Mouse (Mus musculus) CH12.LX (cell line): ENCODE measurements at regions not wholly inside any gene's neighbourhood (a gene's known extent, or its start where the extent isn't known, plus 50 kb on each side); places are given as distances from the start of the nearest gene placed in this dataset.

Experiments used
- DNase-seq: peaks from one replicate; pipeline ENCODE4 v3.0.0-alpha.2; 2013; ENCODE audit errors: extremely low read depth
- H3K27ac ChIP-seq: 2 replicates; pipeline ENCODE4 v1.5.1; 2012; ENCODE audit warnings: low read depth, mild to moderate bottlenecking, control low read depth, moderate library complexity; ENCODE audit not compliant: insufficient read depth
- H3K27me3 ChIP-seq: replicated peaks from 2 replicates; pipeline ENCODE3; 2012; ENCODE audit warnings: inconsistent platforms
- H3K36me3 ChIP-seq, 2 experiments: replicated peaks in 1 of 2; 2 replicates each; pipeline versions ENCODE3 to v1.6.1; 2012; ENCODE audit warnings: inconsistent platforms in 1 of 2, low read length in 1 of 2, mild to moderate bottlenecking in 1 of 2, mixed read lengths in 1 of 2, moderate library complexity in 1 of 2; ENCODE audit not compliant: control insufficient read depth in 1 of 2, insufficient read depth in 1 of 2
- H3K4me1 ChIP-seq, 2 experiments: 2 replicates each; pipeline ENCODE4 v1.6.1; 2012; ENCODE audit warnings: inconsistent platforms in 1 of 2, moderate library complexity in 1 of 2; ENCODE audit not compliant: insufficient read depth in 2 of 2, control insufficient read depth in 1 of 2
- H3K4me2 ChIP-seq: 2 replicates; pipeline ENCODE4 v1.6.1; 2012; ENCODE audit warnings: low read depth, mild to moderate bottlenecking, control low read depth; ENCODE audit not compliant: poor library complexity, insufficient read depth, severe bottlenecking
- H3K4me3 ChIP-seq, 3 experiments: fragments of 150-350 bp in 1 of 3; sonication (generic) in 1 of 3; replicated peaks in 1 of 3; 2 replicates each; pipeline versions ENCODE3 to v1.5.1; 2011 to 2012; ENCODE audit warnings: low read depth in 2 of 3, low read length in 2 of 3, mild to moderate bottlenecking in 2 of 3, moderate library complexity in 2 of 3, control low read depth in 1 of 3, improper control_type of control experiment in 1 of 3, inconsistent platforms in 1 of 3, mixed read lengths in 1 of 3; ENCODE audit not compliant: poor library complexity in 1 of 3
- H3K79me2 ChIP-seq: replicated peaks from 2 replicates; pipeline ENCODE4 v1.6.1; 2012; ENCODE audit warnings: mild to moderate bottlenecking, moderate library complexity; ENCODE audit not compliant: control insufficient read depth, poor library complexity, insufficient read depth, severe bottlenecking; ENCODE audit errors: extremely low read depth
- H3K9ac ChIP-seq: 2 replicates; pipeline ENCODE4 v1.6.1; 2012; ENCODE audit warnings: low read depth, mild to moderate bottlenecking, control low read depth, moderate library complexity; ENCODE audit not compliant: insufficient read depth
- H3K9me3 ChIP-seq: replicated peaks from 2 replicates; pipeline ENCODE3; 2012; ENCODE audit warnings: low read length, inconsistent platforms, mixed read lengths
- BHLHE40 ChIP-seq: IDR thresholded peaks from 2 replicates; pipeline ENCODE4 v1.6.1; 2011; ENCODE audit warnings: mild to moderate bottlenecking, low read depth, low read length, improper control_type of control experiment
- CHD1 ChIP-seq: IDR thresholded peaks from 2 replicates; pipeline ENCODE4 v1.6.1; 2012; ENCODE audit warnings: low read depth, low read length, improper control_type of control experiment, inconsistent platforms
- CTCF ChIP-seq, 2 experiments: IDR thresholded peaks in 1 of 2; conservative IDR thresholded peaks in 1 of 2; 2 replicates each; pipeline ENCODE4 v1.5.1; 2011 to 2012; ENCODE audit warnings: low read depth in 2 of 2, low read length in 2 of 2, improper control_type of control experiment in 1 of 2, inconsistent platforms in 1 of 2, mild to moderate bottlenecking in 1 of 2, moderate library complexity in 1 of 2
- ELF1 ChIP-seq: IDR thresholded peaks from 2 replicates; pipeline ENCODE4 v1.6.1; 2014; ENCODE audit warnings: low read depth, mild to moderate bottlenecking, inconsistent platforms, low read length, improper control_type of control experiment
- EP300 ChIP-seq: IDR thresholded peaks from 2 replicates; pipeline ENCODE4 v1.6.1; 2011; ENCODE audit warnings: low read length, improper control_type of control experiment
- ETS1 ChIP-seq: conservative IDR thresholded peaks from 2 replicates; pipeline ENCODE4 v1.6.1; 2012; ENCODE audit warnings: low read depth, mild to moderate bottlenecking, inconsistent platforms, low read length, improper control_type of control experiment, moderate library complexity
- HCFC1 ChIP-seq: IDR thresholded peaks from 2 replicates; pipeline ENCODE4 v1.6.1; 2012; ENCODE audit warnings: low read depth, mild to moderate bottlenecking, inconsistent platforms, low read length, improper control_type of control experiment
- IRF4 ChIP-seq: IDR thresholded peaks from 2 replicates; pipeline ENCODE4 v1.6.1; 2014; ENCODE audit warnings: low read depth, mild to moderate bottlenecking, inconsistent platforms, low read length, improper control_type of control experiment
- JUN ChIP-seq: IDR thresholded peaks from 2 replicates; pipeline ENCODE4 v1.6.1; 2011; ENCODE audit warnings: low read depth, mild to moderate bottlenecking, low read length, improper control_type of control experiment, moderate library complexity; ENCODE audit not compliant: insufficient read depth
- KAT2A ChIP-seq: IDR thresholded peaks from 2 replicates; pipeline ENCODE4 v1.6.1; 2012; ENCODE audit warnings: low read length, improper control_type of control experiment, inconsistent platforms; ENCODE audit not compliant: insufficient replicate concordance
- MAFK ChIP-seq: IDR thresholded peaks from 2 replicates; pipeline ENCODE4 v1.6.1; 2011; ENCODE audit warnings: low read length, improper control_type of control experiment; ENCODE audit not compliant: insufficient replicate concordance
- MAX ChIP-seq: IDR thresholded peaks from 2 replicates; pipeline ENCODE4 v1.6.1; 2011; ENCODE audit warnings: low read length, improper control_type of control experiment
- MEF2A ChIP-seq: IDR thresholded peaks from 2 replicates; pipeline ENCODE4 v1.6.1; 2014; ENCODE audit warnings: low read depth, mild to moderate bottlenecking, inconsistent platforms, low read length, improper control_type of control experiment, borderline replicate concordance
- MXI1 ChIP-seq: IDR thresholded peaks from 2 replicates; pipeline ENCODE4 v1.6.1; 2011; ENCODE audit warnings: mild to moderate bottlenecking, low read depth, low read length, improper control_type of control experiment
- MYC ChIP-seq: IDR thresholded peaks from 2 replicates; pipeline ENCODE4 v1.6.1; 2011; ENCODE audit warnings: low read depth, mild to moderate bottlenecking, improper control_type of control experiment, low read length
- RCOR1 ChIP-seq: conservative IDR thresholded peaks from 2 replicates; pipeline ENCODE4 v1.6.1; 2012; ENCODE audit warnings: low read depth, mild to moderate bottlenecking, inconsistent platforms, low read length, improper control_type of control experiment
- SIN3A ChIP-seq: IDR thresholded peaks from 2 replicates; pipeline ENCODE4 v1.6.1; 2012; ENCODE audit warnings: low read length, improper control_type of control experiment, inconsistent platforms
- SMC3 ChIP-seq: IDR thresholded peaks from 2 replicates; pipeline ENCODE4 v1.6.1; 2011; ENCODE audit warnings: low read depth, low read length, improper control_type of control experiment
- TBP ChIP-seq: conservative IDR thresholded peaks from 2 replicates; pipeline ENCODE4 v1.6.1; 2011; ENCODE audit warnings: low read depth, low read length, improper control_type of control experiment
- UBTF ChIP-seq: IDR thresholded peaks from 2 replicates; pipeline ENCODE4 v1.6.1; 2012; ENCODE audit warnings: low read depth, mild to moderate bottlenecking, inconsistent platforms, low read length, improper control_type of control experiment, moderate library complexity
- USF1 ChIP-seq: IDR thresholded peaks from 2 replicates; pipeline ENCODE4 v1.6.1; 2014; ENCODE audit warnings: low read depth, mild to moderate bottlenecking, inconsistent platforms, low read length, improper control_type of control experiment
- USF2 ChIP-seq: conservative IDR thresholded peaks from 2 replicates; pipeline ENCODE4 v1.6.1; 2011; ENCODE audit warnings: low read depth, low read length, improper control_type of control experiment
- ZC3H11A ChIP-seq: IDR thresholded peaks from 2 replicates; pipeline ENCODE4 v1.6.1; 2012; ENCODE audit warnings: low read depth, mild to moderate bottlenecking, inconsistent platforms, low read length, improper control_type of control experiment
- ZMIZ1 ChIP-seq: IDR thresholded peaks from 2 replicates; pipeline ENCODE4 v1.6.1; 2012; ENCODE audit warnings: low read depth, mild to moderate bottlenecking, inconsistent platforms, low read length, improper control_type of control experiment
- dilution Hi-C: fragments of 300-500 bp; cut with MboI; formaldehyde crosslinking; loops from 2 replicates; pipeline ENCODE4 v1.14.3; 2020; ENCODE audit warnings: low sequenced_read_pairs; ENCODE audit not compliant: extremely low pct_unique_long_range_greater_than_20kb, extremely low pct_ligation_motif_present
- in situ Hi-C: fragments of 300-500 bp; cut with MboI; formaldehyde crosslinking; loops from 3 replicates; pipeline ENCODE4 v1.14.3; 2019; ENCODE audit warnings: low sequenced_read_pairs, low pct_ligation_motif_present, low pct_unique_long_range_greater_than_20kb, mixed read lengths

- in situ Hi-C loops, result loop anchor here (5.0 kb wide), 1 partner anchor 116 kb away; no protein-coding TSS in a partner anchor
- no peak overlapping the region for H3K27ac ChIP-seq
- no peak for DNase-seq
- no peaks in the 10 kb centered on the region for H3K27me3 ChIP-seq
- H3K4me1 ChIP-seq, result peaks cover 0 to 5% of the 10 kb centered on the region in 2 experiments; a peak in 2 of 4 replicates
- H3K4me3 ChIP-seq, result no peak overlapping the region
- H3K79me2 ChIP-seq, result no peaks in the 10 kb centered on the region
- dilution Hi-C loops, result no loop called here
- TF ChIP-seq EP300, result 0 out of 2 replicates have a peak, but pooled peaks have one; percentile 26
- TF ChIP-seq IRF4, result 0 out of 2 replicates have a peak, but pooled peaks have one; percentile 36
- TF ChIP-seq ZC3H11A, result no peak
- TF ChIP-seq KAT2A, result no peak
- TF ChIP-seq JUN, result no peak
- no peak for TF ChIP-seq BHLHE40
- no peak overlapping the region for H3K9ac ChIP-seq
- H3K9me3 ChIP-seq, result no peaks in the 10 kb centered on the region
- H3K4me2 ChIP-seq, result no peak overlapping the region
- H3K36me3 ChIP-seq, result no peaks in the 10 kb centered on the region
Measured at GRCm38 (mm10) chr7:39773291-39773690, 255.7 kb downstream of the Zfp619 start.

- Histone ChIP-seq H3K4me2 (no peak overlapping the region), H3K36me3 (no peaks in the 10 kb centered on the region), H3K27ac (no peak overlapping the region), H3K4me1 (no peaks in the 10 kb centered on the region), H3K79me2 (no peaks in the 10 kb centered on the region), H3K4me3 (no peak overlapping the region), H3K27me3 (no peaks in the 10 kb centered on the region), H3K9ac (no peak overlapping the region), H3K9me3 (no peaks in the 10 kb centered on the region)
- in situ Hi-C loops (no loop called here), dilution Hi-C loops (no loop called here)
- TF ChIP-seq MXI1, result no peak
- TF ChIP-seq MAFK, result no peak
- no peak for TF ChIP-seq MAX
- DNase-seq, result no peak
Measured at GRCm38 (mm10) chr7:39789321-39789720, 271.8 kb downstream of the Zfp619 start.

- no peak for TF ChIP-seq UBTF
- TF ChIP-seq SIN3A, result no peak
- no peak for TF ChIP-seq ELF1
- no peak for TF ChIP-seq USF1
- TF ChIP-seq ZMIZ1, result no peak
- no peak for TF ChIP-seq ETS1
- no peak for TF ChIP-seq MEF2A
- TF ChIP-seq HCFC1, result no peak
- no peak for TF ChIP-seq RCOR1
- TF ChIP-seq CTCF (conservative IDR thresholded peaks at IDR 0.05 in 1 of 2, IDR thresholded peaks at IDR 0.05 in 1 of 2; ENCODE audit: low read depth in 2 of 2, low read length in 2 of 2), result no peak
- no peak for TF ChIP-seq USF2
- no peak for TF ChIP-seq SMC3
- no peak for TF ChIP-seq IRF4
- no peak for TF ChIP-seq TBP
- no peak for TF ChIP-seq BHLHE40
- no peak for TF ChIP-seq MYC
- no peak for TF ChIP-seq CHD1
- TF ChIP-seq, all 38 proteins: peak for 0
- Histone ChIP-seq H3K9ac (no peak overlapping the region), H3K4me1 (no peaks in the 10 kb centered on the region), H3K79me2 (no peaks in the 10 kb centered on the region), H3K27me3 (no peaks in the 10 kb centered on the region), H3K27ac (no peak overlapping the region), H3K9me3 (no peaks in the 10 kb centered on the region), H3K4me2 (no peak overlapping the region), H3K36me3 (no peaks in the 10 kb centered on the region), H3K4me3 (no peak overlapping the region)
- DNase-seq, result no peak
- dilution Hi-C loops (no loop called here), in situ Hi-C loops (no loop called here)
Measured at GRCm38 (mm10) chr7:39789880-39790279, 272.3 kb downstream of the Zfp619 start.
